Mouse (Mus musculus) central nervous system, embryonic 14 days (tissue): Measurements from ENCODE around the gene Gsdma. TPM values are rescaled to one million over a fixed set of nuclear protein-coding genes. Genes with fewer than 3 reads are reported as not detected.

Experiments
- polyA plus RNA-seq: library from polyadenylated mRNA; depleted of rRNA; stranded (reverse); fragments of >200 nt; gene quantifications from 2 replicates; pipeline ENCODE4 v1.2.3, GENCODE M21; 2012; rRNA removed

The Gsdma gene
- polyA plus RNA-seq: not detected in 2 replicates

GRCm38 (mm10) chr11:98664091-98664490 is at the start of gene Gsdma:
Gene Gsdma, plus strand, starts transcription at chr11:98664351.

GRCm38 (mm10) chr11:98625611-98626410 is 38.3 kb upstream of the Gsdma start, which contains the start of the genes Gm12355 and Gsdma3:
Gene Gm12355, minus strand, starts transcription at chr11:98625661.
Gene Gsdma3, plus strand, starts transcription at chr11:98626360.

GRCm38 (mm10) chr11:98646459-98646858 is 17.7 kb upstream of the Gsdma start, which contains the start of gene Gsdma2:
Gene Gsdma2, plus strand, starts transcription at chr11:98646759.

DNA sequence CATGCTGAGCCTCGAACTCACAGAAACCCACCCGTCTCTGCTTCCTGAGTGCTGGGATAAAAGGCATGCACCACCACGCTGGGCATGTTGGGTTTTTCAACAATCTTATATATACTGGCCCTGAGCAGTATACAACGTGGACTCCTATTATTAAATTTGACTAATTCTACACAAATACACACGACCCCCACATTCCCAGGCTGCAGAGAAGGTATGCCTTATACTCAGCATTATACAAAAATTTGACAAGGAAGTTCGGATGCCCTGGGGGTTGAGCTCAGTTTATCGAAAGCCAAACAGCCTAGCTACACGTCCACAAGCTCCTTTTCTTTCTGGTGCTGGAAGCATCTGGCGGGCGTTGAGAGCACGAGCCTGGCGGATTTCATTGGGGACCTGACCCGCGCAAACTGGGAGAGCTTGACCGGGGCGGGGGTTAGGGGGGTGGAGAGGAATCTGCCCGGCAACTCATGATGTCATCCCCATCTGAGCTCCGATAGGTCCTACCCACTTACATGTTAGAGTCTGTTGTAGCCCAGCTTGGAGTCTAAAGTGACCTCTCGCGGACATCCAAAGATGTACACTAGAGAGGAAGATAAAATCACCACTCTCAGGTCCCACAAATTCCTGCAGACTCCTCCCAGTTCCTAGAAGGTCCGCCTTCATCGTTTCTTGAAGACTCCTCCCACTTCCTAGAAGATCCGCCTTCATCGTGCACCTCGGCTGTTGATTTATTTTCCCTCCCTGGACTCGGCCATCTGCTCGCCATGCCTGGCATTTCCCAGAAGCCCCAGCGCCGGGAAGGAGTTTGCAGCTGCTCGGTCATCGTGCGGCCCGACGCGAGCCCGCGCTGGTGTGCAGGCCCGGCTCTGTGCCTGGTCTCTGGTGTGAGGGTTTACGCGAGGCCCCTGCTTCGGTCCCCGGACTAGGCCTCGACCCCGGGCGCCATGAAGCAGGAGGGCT is 17.9 kb downstream of the Gsdma start, which contains the start of gene Psmd3:
TSS of gene Psmd3 (plus strand) at position 769 of the 960 bp plus-strand sequence.

DNA sequence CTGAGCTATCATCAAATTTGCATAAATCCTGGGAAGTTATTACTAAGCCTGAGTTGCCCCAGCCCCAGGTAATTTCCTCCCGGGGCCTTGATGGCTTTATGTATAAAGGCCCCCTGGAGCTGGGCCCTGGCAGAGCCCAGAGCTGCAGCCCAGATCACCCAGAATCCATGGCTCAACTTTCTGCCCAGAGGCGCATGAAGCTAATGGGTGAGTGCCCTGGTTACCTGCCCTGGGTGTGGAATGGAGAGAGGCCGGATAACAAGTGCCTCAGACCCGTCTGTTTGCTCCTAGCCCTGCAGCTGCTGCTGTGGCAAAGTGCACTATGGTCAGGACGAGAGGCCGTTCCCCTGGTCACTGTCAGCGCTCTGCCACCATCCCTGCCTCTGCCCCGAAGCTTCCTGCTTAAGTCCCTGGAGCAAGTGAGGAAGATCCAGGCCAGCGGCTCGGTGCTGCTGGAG is 37.1 kb downstream of the Gsdma start, which contains the start of gene Csf3:
TSS of gene Csf3 (plus strand) at position 51 of the 458 bp plus-strand sequence.

Other genes starting within 250 kb of the Gsdma start
- 140 and 174 TPM in 2 replicates for gene Mien1, start 225.4 kb upstream of the Gsdma start, polyA plus RNA-seq
- 0.49 and 2.8 TPM in 2 replicates for gene Grb7, start 218.0 kb upstream of the Gsdma start, polyA plus RNA-seq
- 0.30 TPM in 1 of 2 replicates, not detected in the other for gene Ikzf3, start 118.3 kb upstream of the Gsdma start, polyA plus RNA-seq
- 0.10 and 0.19 TPM in 2 replicates for gene Zpbp2, start 113.3 kb upstream of the Gsdma start, polyA plus RNA-seq
- 86.2 and 88.2 TPM in 2 replicates for gene Ormdl3, start 77.0 kb upstream of the Gsdma start, polyA plus RNA-seq
- gene Lrrc3c, start 66.1 kb upstream of the Gsdma start, polyA plus RNA-seq: not detected in 2 replicates
- gene Gm12355, start 38.7 kb upstream of the Gsdma start, polyA plus RNA-seq: 0.29 and 0.43 TPM in 2 replicates
- gene Gsdma3, start 38.0 kb upstream of the Gsdma start, polyA plus RNA-seq: not detected in 2 replicates
- gene Gsdma2, start 17.6 kb upstream of the Gsdma start, polyA plus RNA-seq: 0.04 TPM in 1 of 2 replicates, not detected in the other
- 191 and 196 TPM in 2 replicates for gene Psmd3, start 18.2 kb downstream of the Gsdma start, polyA plus RNA-seq
- gene Csf3, start 36.9 kb downstream of the Gsdma start, polyA plus RNA-seq: 0.08 TPM in 1 of 2 replicates, not detected in the other
- gene Med24, start 65.1 kb downstream of the Gsdma start, polyA plus RNA-seq: 140 and 153 TPM in 2 replicates
- gene Thra, start 76.3 kb downstream of the Gsdma start, polyA plus RNA-seq: 555 and 616 TPM in 2 replicates
- 2.9 and 3.1 TPM in 2 replicates for gene Nr1d1, start 111.0 kb downstream of the Gsdma start, polyA plus RNA-seq
- gene Msl1, start 131.2 kb downstream of the Gsdma start, polyA plus RNA-seq: 108 and 118 TPM in 2 replicates
- gene Casc3, start 140.6 kb downstream of the Gsdma start, polyA plus RNA-seq: 74.2 and 75.0 TPM in 2 replicates
- 19.3 and 26.6 TPM in 2 replicates for gene Rapgefl1, start 172.4 kb downstream of the Gsdma start, polyA plus RNA-seq
- gene Wipf2, start 199.3 kb downstream of the Gsdma start, polyA plus RNA-seq: 11.4 and 11.6 TPM in 2 replicates
- gene Cdc6, start 243.4 kb downstream of the Gsdma start, polyA plus RNA-seq: 7.7 and 8.2 TPM in 2 replicates